Mouse (Mus musculus) ovary, adult 10 weeks (tissue): ENCODE measurements around the gene Vmn2r100. TPM values are rescaled to one million over a fixed set of nuclear protein-coding genes. Genes with fewer than 3 reads are reported as not detected.

Experiments
- polyA plus RNA-seq: library from polyadenylated mRNA; stranded (reverse); fragments of 350-450 nt; fragmentation: Illumina TruSeq; extraction: RNeasy Lipid Tissue Mini Kit (QIAGEN cat#74804); gene quantifications from one replicate; pipeline ENCODE4 v1.2.3, GENCODE M21; 2014

Vmn2r100 gene
- not detected for polyA plus RNA-seq

DNA sequence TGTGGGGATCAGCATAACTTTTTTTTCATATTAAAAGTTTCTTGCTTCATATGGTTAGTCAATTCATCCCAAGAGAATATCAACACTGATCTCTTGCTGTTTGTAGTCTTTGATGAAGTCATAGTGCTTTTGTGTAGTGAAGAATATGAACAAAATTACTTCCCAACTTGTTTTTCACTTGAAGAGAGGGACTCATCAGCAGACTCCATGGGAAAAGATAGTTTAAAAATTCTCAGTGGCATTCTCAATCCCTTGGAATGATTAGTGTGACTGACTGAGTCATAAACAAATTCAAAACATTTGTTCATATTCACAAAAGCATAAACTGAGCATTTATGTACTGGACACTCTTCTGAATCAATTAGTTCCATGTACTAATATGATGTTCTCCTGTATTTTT lies at the start of gene Vmn2r100:
Gene Vmn2r100 (plus strand): TSS at position 301 of the 400 bp plus-strand sequence.

DNA sequence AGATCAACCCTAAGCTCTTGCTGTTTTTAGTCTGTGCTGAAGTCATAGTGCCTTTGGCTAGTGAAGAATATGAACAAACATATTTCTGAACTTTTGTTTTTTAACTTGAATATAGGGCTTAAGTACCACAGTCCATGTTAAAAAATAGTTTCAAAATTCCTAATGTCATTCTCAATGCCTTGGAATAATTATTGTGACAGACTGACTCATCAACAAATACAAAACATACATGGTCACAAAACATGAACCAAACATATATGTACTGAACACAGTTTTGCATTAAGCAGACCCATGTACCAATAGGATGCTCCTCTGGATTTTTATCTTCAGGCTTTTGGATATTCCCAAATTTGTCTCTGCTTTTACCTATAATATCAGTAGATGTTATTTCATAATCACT lies 72.4 kb downstream of the Vmn2r100 start, which contains the start of gene Vmn2r101:
Gene Vmn2r101 (plus strand): TSS at position 301 of the 400 bp plus-strand sequence.

Other genes starting within 250 kb of the Vmn2r100 start
- not detected for gene Vmn2r99, start 142.8 kb upstream of the Vmn2r100 start, polyA plus RNA-seq
- not detected for gene Vmn2r101, start 72.5 kb downstream of the Vmn2r100 start, polyA plus RNA-seq
- not detected for gene Vmn2r102, start 155.6 kb downstream of the Vmn2r100 start, polyA plus RNA-seq